Mouse (Mus musculus) adrenal gland, postnatal 25 days (tissue): ENCODE measurements around the gene Ank3. TPM values are rescaled to one million over a fixed set of nuclear protein-coding genes. Genes with fewer than 3 reads are reported as not detected.

Source experiments
- DNase-seq: peaks from one replicate; pipeline ENCODE4 v3.0.0; 2021; ENCODE audit warnings: mixed read lengths
- total RNA-seq: library from RNA; stranded (reverse); gene quantifications from 2 replicates; pipeline ENCODE4 v1.2.3, GENCODE M21; 2021

Ank3 gene
- total RNA-seq, 1 experiment from 2014 or later: 18.2 TPM

DNA sequence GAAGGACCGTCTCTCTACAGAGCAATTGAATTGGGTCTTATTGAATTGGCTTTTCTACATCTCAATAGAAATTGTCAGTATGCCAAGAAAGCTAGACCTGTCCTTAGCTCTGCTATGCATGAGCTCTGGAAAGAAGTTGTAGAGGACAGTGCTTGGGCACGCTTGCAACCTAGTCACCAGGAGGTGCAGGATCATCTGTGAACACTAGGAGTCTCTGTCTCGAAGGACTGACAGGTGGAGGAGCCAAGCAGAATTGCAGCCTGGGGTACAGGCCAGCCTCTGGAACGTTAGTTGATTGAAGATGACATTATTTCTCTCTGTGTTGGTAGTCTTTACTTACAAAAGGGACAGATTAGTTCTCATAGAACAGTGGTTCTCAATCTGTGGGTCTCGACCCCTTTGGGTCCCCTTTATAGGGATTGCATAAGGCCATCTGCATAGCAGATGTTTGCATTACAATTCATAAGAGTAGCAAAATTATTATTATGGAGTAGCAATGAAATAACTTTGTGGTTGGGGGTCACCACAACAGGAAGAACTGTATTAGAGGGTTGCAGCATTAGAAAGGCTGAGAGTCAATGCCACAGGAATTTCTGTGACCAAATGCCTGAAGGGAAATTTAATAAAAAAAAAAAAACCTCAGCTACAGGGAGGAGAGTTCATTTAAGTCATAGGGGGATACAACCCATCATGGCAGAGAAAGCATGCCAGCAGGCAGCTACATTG lies 454.0 kb downstream of the Ank3 start:
- no peak for DNase-seq

DNA sequence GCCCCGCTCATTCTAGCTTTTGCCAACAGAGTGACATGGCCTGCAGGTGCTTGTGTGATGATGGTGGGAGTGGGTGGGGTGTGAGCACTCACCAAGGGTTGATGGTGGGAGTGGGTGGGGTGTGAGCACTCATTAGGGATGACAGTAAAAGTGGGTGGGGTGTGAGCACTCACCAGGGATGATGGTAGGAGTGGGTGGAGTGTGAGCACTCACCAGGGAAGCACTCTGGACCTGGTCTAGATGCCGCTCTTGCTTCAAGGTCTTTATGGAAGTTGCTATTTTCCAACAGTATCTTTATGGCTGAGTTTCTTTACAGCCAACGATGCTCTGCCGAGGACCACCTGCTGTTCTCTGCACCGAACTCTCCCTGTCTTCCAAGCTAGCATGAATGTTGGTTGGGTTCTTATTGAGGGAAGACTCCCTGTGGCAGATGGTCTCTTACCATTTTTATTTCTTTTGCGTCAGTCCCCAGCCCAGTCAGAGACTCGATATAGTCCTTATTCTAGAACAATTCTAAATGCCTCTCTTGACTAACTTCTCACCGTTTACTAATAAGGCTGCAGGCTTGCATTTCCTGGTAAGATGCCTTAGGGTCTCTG lies 456.1 kb downstream of the Ank3 start:
- no peak for DNase-seq

DNA sequence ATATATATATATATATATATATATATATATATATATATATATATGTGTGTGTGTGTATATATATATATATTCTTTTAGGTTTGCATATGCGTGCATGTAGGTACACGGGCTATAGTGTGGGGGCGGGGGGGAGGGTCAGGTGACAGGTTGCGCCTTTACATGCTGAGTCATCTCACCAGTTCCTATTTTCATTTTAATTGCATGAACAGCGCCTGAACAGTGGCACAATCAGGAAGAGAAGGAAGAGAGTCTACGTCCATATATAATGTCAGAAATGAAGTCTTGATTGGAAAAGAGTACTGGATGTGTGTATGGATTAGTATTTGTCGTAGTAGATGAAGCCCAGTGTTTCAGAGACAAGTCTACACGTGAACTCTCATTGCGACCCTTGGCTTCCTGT lies 459.4 kb downstream of the Ank3 start:
- DNase-seq: no peak

DNA sequence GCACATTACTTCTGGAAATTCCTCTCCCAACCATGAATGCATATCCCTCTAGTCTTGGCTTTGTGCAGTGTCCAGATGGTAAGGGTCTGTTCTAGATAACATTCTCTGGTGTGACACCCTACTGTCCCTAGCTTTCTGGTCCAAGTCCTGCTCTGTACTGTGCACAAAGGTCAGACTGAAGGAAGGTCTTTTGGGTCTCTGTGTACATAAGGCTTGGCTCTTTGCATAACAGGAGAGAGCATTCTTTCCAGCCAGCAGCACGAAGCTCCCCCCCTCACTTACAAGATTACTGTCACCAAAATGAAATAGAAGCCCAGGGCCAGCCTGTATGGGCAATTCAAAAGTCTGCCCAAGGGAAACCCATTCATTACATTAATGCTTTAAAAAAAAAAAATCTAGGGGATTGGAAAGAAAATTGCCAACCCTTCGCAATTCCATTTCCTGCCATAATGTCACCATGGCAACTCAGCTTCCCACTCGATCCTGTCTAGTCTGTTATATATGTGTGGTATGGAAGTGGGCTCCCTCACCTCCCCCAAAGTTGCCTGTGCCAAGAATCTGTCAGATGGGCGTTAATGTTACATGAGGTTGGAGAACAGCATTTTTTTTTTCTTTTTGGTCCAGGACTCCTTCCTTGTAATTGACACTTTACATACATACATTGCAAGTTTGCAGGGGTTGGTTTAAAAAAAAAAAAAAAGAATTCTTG lies 460.5 kb downstream of the Ank3 start:
- no peak for DNase-seq

DNA sequence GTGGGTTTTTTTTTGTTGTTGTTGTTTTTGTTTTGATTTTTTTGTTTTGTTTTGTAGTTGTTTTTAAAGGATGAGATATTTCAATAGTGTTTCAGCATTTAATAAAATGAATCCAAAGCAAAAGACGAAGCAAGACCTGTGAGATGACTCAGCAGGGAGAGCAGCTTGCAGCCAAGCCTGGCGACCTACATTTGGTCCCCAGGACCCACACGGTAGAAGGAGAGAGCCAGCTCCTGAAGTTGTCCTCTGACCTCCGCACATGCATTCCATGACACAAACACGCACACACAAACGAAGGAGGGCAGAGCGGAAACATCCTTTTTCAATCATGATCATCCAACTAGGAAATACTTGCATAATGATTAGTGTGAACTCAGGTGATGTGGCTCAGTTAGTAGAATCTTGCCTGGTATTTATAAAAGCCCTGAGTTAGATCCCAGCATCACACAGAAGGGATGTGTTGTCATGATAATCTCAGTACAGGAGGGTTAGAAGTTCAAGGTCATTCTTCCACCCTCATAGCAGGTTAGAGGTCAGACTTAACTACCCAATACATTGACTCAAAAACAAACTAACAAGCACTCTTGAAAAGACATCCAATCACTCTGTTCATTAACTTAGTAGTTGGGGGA lies 461.4 kb downstream of the Ank3 start:
- DNase-seq: no peak

DNA sequence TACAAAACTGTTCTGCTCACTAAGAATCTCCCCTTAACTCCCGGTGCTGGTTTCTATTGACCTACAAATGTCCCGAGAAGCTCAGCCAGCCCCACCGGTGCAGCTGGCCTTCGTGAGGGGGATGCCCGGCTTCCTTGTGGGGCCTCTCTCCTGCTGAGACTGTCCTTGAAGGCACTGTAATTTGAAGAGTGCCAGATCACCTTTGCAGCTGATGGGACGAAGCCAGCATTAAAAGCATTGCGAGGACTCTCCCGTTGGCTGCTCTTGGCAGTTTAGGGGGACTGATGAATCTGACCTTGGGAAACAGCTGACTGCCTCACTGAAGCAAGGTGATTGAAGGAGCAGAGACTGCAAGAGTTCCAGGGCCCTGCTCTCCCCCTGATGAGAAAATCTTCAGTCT lies 464.3 kb downstream of the Ank3 start:
- DNase-seq: no peak

DNA sequence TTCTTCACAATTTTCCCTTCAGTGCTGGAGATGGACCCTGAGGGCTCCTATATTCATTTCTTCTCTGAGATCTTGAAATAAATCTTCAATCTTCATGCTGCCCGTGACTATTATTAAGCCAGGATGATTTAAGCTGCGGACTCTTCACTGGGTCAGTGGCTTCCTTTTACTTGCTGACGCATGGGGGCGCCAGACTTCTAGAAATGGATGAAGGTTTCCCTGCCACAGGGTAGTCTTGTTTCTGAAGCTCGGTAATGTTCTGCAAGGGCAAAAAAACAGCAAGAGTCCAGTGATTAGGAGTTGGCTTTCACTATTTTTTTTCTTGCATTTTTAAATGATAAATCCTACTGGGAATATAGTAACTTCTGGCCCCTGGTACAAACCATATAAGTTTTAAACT lies 471.8 kb downstream of the Ank3 start:
- DNase-seq: peak; percentile 89

DNA sequence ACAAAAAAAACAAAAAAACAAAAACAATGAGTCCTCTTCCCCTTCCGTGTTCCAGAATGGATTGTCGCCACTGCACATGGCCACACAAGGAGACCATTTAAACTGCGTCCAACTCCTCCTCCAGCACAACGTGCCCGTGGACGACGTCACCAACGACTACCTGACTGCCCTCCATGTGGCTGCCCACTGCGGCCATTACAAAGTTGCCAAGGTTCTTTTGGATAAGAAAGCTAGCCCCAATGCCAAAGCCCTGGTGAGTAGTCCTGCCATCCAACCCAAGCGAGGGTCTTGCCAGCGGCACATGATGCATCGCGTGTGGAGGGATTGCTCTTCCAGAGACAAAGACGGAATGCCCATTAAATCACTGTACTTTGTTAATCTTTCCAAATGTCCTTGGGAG lies 472.4 kb downstream of the Ank3 start:
- DNase-seq: peak; percentile 40

DNA sequence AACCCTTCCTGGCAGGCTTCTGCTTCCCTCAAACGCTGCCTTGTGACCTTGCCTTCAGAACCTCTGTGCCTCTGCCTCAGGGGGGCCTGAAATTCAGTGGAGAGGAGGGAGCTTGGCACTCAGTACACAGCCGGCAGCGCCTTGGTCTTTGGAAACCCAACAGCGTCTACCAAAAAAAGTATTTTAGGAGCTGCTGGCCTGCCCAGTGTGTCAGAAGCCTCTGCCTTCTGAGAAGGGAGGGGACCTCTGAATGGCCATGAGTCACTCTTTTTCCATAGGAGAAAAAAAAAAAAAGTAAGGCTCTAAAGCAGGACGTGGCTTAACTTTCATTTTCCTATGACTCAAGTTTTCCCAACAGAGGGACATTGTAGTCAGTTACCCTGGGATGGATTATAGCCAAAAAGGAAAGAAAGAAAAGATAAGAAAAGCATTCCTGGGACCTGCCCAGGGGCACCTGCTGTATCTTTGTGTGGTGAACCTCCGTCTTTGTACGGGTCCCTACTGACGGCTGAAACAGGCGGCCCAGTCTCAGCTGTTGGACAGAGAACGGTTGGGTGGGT lies 473.7 kb downstream of the Ank3 start:
- peak; percentile 52 for DNase-seq

DNA sequence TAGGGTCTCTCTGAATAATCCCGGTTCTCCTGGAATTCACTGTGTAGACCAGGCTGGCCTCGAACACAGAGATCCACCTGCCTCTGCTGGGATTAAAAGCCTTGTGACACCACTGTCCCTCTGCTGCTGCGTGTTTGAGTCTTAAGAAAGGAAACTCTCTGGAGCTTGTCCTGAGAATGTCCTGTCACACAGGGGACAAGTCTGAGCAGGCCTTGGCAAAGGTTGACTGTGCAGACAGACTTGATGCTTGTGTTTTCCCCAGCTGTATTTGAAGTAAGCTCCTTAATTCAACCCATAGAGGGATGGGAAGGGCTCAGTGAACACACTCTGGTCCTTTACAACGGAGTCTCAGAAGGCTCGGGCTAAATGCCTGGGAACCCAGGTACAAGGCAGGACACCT lies 474.3 kb downstream of the Ank3 start:
- no peak for DNase-seq

DNA sequence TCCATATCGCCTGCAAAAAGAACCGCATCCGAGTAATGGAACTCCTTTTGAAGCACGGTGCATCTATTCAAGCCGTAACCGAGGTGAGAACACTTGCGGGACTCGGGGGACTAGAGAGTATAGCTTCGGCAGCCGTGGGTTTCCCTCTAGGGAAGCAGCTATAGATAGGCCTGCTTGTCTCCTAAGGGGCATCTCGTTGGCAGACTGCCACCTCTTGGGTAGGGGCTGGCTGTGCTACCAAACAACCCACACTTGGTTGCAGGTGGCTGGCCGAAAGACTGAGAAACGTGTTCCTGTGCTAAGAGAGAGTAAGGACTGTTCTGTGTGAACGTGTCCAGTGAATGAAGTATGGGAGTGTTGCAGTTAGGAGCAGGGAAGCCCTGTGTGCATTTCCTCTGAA lies 476.2 kb downstream of the Ank3 start:
- DNase-seq: no peak

DNA sequence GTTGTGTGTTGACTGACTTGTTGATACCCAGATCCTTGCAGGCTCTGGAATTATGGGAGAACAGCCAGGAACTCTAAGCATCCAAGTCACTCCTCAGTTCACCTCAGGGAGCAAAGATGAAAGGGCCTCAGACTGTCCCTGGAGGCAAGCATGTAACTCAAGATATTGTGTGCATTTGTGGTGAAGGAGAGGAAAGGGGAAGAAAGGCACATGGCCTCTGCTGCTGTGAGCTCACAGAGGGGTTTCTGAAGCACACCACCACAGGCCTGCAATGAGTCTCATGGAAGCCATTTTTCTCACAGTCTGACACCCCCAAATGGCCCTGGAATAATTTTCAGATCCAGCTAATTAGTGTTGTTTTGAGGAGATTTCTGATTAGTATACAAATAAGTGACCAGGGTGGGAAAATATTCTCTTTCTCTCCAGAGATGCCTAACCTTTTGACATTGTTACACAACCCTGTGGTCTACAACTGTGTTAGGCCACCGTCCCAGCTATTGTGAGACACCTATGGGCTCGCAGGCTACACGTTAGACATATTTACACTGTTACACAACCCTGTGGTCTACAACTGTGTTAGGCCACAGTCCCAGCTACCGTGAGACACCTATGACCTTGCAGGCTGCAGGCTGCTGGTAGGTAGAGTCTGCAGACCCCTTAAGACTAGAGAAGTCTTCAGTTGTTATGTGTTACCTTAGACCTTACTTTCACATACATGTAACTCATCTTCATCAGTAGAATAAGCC lies 485.5 kb downstream of the Ank3 start:
- no peak for DNase-seq

DNA sequence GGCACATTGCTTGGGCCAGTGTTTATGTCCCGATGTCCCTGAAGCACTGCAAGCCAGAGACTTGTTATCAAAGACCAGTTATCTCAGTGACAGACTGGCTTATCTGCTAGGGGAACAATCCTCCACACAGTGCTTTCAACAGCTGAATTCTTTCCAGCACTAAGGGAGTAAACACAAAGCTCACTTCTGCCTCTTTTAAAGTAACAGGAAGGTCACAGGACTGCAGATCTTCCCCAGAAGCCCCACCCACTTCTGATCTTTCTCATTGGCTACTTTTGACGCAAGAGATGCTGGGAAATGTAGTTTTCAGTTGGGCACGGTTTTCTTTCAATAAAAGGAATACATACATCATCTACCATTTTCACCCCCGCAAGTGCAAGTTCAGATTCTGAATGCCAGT lies 489.8 kb downstream of the Ank3 start:
- DNase-seq: no peak

DNA sequence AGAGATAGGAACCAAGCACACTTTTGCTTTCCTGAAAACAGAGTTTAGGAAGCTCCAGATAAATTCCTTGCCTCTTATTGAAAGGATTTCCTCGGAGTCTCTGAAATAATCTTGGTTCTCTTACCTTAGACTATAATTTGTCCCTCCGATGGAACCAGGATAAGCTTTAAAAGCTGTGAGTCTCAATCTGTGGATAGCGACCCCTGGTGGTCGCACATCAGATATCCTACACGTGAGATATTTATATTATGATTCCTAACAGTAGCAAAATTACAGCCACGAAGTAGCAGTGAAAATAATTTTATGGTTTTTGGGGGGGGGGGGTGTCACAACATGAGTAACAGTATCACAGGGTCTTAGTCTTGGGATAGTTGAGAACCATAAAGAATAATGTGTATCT lies 491.2 kb downstream of the Ank3 start:
- peak; percentile 57 for DNase-seq

DNA sequence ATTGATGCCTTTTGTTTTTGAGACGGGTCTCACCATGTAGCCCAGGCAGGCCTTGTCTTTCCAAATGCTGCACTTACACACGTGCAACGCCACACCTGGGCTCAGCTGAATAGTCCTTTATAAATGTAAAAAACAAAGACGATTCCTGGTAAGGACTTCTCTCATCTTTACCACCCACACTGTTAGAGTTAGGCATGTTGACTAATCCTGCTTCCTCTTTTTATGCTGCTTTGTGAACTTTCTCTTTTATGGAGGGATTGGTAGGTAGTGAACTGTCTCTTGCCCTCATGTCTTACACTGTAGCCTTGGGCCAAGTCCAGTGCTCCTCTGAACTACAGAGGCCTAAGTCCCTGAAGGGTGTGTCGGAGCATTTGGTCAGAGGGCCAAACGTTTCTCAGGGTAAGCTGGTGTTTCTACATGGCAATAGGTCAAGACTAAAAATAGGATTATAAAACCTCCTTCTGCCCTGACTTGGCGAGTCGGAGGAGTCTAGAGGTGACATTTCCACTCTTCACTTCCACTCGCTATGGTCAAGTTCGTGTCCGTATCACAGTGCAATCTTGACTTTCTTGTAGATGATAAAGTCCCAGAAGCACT lies 491.9 kb downstream of the Ank3 start:
- DNase-seq: no peak

DNA sequence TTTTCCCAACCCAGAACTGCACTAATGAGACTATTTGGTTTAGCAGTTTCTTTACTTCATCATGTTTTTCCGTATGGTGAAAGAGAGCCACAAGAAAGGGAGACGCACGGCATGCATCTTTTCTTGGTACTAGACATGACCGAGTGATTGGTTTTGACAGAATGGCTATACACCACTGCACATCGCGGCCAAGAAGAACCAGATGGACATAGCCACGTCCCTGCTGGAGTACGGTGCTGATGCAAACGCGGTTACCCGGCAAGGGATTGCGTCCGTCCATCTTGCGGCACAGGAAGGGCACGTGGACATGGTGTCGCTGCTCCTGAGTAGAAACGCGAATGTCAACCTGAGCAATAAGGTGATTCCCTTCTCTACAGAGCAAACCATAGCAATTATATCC lies 493.6 kb downstream of the Ank3 start:
- no peak for DNase-seq

DNA sequence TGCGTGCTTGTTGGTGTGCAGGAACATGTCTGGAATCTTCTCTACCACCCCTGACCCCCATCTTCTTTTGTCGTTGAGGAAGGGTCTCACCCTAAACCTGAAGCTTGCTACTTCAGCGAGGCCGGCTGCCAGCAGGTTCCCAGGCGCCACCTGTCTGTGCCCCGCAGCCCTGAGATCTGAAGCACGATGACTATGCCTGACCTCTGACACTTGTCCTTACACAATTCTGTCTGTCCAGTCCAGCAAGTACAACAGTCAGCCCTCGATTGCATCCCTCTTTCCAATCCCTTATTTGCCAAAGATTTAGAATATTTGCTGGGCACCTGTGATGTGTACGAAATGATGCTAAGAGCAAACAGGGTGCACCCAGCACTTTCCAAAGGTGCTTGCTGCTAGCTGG lies 497.0 kb downstream of the Ank3 start:
- no peak for DNase-seq

DNA sequence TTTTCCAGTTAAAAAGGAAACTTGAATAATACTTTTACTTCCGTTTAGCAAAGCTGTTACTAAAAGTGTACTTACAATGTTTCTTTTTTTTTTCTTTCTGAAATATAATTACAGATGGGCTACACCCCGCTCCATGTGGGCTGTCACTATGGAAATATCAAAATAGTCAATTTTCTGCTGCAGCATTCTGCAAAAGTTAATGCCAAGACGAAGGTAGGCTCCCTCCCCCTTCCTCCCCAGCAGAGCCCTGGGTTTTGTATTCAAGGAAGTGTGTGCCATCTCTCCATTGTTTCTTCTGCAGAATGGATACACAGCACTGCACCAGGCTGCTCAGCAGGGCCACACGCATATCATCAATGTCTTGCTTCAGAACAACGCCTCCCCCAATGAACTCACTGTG lies 499.4 kb downstream of the Ank3 start:
- no peak for DNase-seq

DNA sequence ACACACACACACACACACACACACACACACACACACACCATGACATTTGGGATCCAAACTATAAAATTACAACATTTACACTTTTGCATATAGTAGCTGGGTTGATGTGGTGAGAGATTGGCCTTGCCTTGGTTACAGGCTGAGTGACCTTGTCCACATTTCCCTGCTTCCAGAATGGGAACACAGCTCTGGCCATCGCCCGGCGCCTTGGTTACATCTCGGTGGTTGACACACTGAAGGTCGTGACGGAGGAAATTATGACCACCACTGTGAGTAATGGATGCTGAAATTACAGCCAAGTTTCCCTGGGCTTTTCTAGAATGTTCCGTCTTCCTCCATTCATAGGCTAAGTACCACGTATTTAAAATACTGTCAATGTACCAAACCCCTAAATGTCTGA lies 500.2 kb downstream of the Ank3 start:
- DNase-seq: peak; percentile 49

DNA sequence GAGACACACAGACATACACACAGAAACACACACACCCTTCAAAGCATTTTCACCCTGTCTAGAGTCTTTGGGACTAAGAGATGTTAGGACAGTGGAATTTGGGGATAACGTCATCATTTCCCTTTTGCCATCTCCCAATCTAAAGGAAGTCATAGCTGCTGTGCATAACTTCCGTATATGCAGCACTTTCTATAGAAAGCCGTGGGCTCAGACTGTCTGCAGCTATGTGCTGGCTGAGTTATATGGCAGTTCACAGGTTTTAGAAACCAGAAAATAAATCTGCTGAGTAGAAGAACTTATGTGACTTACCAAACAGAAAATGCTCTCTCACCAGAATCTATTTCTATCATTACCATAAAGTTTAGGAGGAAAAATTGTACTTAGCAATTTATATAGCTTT lies 501.2 kb downstream of the Ank3 start:
- no peak for DNase-seq

DNA sequence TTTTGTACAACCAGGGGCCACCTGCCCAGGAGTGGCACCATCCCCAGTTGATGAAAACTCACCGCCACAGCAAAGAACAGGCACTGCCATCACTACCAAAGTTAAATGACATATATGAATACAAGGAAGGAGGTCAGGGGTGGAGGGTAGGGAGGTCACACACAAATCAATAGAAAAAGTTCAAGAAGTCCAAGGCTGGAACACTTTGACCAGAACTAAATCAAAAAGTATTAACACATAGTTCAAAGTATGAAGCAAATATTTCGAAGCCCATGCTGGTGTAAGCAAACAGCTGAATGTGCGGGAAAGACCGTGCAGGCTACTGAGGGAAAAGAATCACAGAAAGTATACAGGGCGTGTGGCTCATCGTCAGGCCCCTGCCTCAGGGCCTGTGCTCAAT lies 503.5 kb downstream of the Ank3 start:
- no peak for DNase-seq

DNA sequence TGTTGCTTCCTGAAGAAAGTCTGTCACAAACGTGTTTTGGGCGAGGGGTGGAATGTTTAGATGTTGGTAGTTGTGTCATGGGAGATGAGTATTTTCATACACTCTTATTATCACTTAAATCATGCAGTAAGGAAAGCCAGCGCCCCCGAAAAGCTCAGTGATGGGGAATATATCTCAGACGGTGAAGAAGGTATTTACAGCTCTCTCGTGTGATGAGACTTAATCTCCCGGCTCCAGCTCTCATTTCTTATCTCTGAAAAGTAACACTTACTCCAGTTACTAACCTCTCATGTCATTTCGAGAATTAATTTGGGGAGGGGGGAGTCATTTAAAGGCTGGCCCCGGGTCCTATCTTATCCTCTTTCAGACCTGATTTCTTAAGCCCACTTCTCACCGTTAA lies 505.7 kb downstream of the Ank3 start:
- no peak for DNase-seq
